Mouse (Mus musculus) forebrain, embryonic 14.5 days (tissue): ENCODE data around the gene Fbxl5. TPM values are rescaled to one million over a fixed set of nuclear protein-coding genes. Genes with fewer than 3 reads are reported as not detected.

Experiments used
- ATAC-seq: fragments of 200-750 bp; cut with Nextera tagmentation; 2 replicates; pipeline ENCODE4 v1.8.0; 2017; ENCODE audit warnings: mild to moderate bottlenecking, moderate library complexity
- DNase-seq: peaks from one replicate; pipeline ENCODE4 v3.0.0-alpha.2; 2015; ENCODE audit warnings: low spot score
- H3K27ac ChIP-seq: fragments of 300-500 bp; sonication (generic); 2 replicates; pipeline ENCODE4 v1.5.1; 2014; ENCODE audit warnings: low read depth, mild to moderate bottlenecking, control low read depth, low read length, moderate library complexity
- H3K27me3 ChIP-seq: fragments of 300-500 bp; sonication (generic); replicated peaks from 2 replicates; pipeline ENCODE4 v1.6.1; 2014; ENCODE audit warnings: low read length, control low read depth, mixed read lengths; ENCODE audit not compliant: control insufficient read depth, insufficient read depth
- H3K36me3 ChIP-seq: fragments of 300-500 bp; sonication (generic); 2 replicates; pipeline ENCODE4 v1.6.1; 2014; ENCODE audit warnings: low read length, control low read depth; ENCODE audit not compliant: control insufficient read depth, insufficient read depth
- H3K4me1 ChIP-seq: fragments of 300-500 bp; sonication (generic); 2 replicates; pipeline ENCODE4 v1.6.1; 2014; ENCODE audit warnings: antibody characterized with exemption, low read length, control low read depth; ENCODE audit not compliant: control insufficient read depth, insufficient read depth
- H3K4me2 ChIP-seq: fragments of 300-500 bp; sonication (generic); 2 replicates; pipeline ENCODE4 v1.6.1; 2014; ENCODE audit warnings: mild to moderate bottlenecking, control low read depth, low read length
- H3K4me3 ChIP-seq: fragments of 300-500 bp; sonication (generic); 2 replicates; pipeline ENCODE4 v1.5.1; 2014; ENCODE audit warnings: low read depth, low read length, control low read depth
- H3K9ac ChIP-seq: fragments of 300-500 bp; sonication (generic); 2 replicates; pipeline ENCODE4 v1.6.1; 2014; ENCODE audit warnings: mild to moderate bottlenecking, low read length, control low read depth, moderate library complexity
- H3K9me3 ChIP-seq: fragments of 300-500 bp; sonication (generic); replicated peaks from 2 replicates; pipeline ENCODE4 v1.6.1; 2016; ENCODE audit warnings: low read length, control low read depth, mixed read lengths; ENCODE audit not compliant: control insufficient read depth
- WGBS: fragments of 180-500 bp; shearing (Covaris S2); extraction: QIAGEN DNeasy Blood & Tissue Kit; methylation state at CpG from one replicate; pipeline ENCODE4 v1.1.7; 2014; 5-methylcytosine and 5-hydroxymethylcytosine counted together
- polyA plus RNA-seq: library from polyadenylated mRNA; unstranded; fragments of >200 nt; fragmentation: Nextera tagmentation; extraction: Ambion mirVana; gene quantifications from 2 replicates; pipeline ENCODE4 v1.2.1, GENCODE M21; 2014

Gene Fbxl5
- polyA plus RNA-seq, 1 experiment from 2014 or later = 91.8 TPM

GRCm38 (mm10) chr5:43744187-43744586 lies 77.3 kb downstream of the Fbxl5 start:
- no peaks in the 10 kb centered on the region for H3K27me3 ChIP-seq
- no peaks in the 10 kb centered on the region for H3K4me1 ChIP-seq
- ATAC-seq (no peak), DNase-seq (no peak)
- H3K36me3 ChIP-seq = peaks cover 32% of the 10 kb centered on the region
- H3K27ac ChIP-seq = no peak overlapping the region
- H3K9ac ChIP-seq = no peak overlapping the region
- no peak overlapping the region for H3K4me3 ChIP-seq
- no peaks in the 10 kb centered on the region for H3K9me3 ChIP-seq
- WGBS = 87% methylated on average over 1 of the region's 1 CpGs
- H3K4me2 ChIP-seq = no peak overlapping the region

GRCm38 (mm10) chr5:43732381-43732780 lies 89.1 kb downstream of the Fbxl5 start:
- DNase-seq (no peak), ATAC-seq (no peak)
- WGBS = 78% methylated on average over 8 of the region's 8 CpGs
- H3K27ac ChIP-seq = no peak overlapping the region
- no peak overlapping the region for H3K4me2 ChIP-seq
- no peak overlapping the region for H3K9ac ChIP-seq
- H3K4me3 ChIP-seq = no peak overlapping the region
- H3K36me3 ChIP-seq = peaks cover 22% of the 10 kb centered on the region; the same call in 1 of the 2 replicates
- no peaks in the 10 kb centered on the region for H3K4me1 ChIP-seq
- H3K9me3 ChIP-seq = no peaks in the 10 kb centered on the region
- no peaks in the 10 kb centered on the region for H3K27me3 ChIP-seq

- Histone ChIP-seq H3K9me3 (no peaks in the 10 kb centered on the region), H3K9ac (no peak overlapping the region), H3K27me3 (no peaks in the 10 kb centered on the region), H3K4me2 (no peak overlapping the region), H3K36me3 (peaks cover 18% of the 10 kb centered on the region; the same call in 1 of the 2 replicates), H3K4me1 (no peaks in the 10 kb centered on the region), H3K4me3 (no peak overlapping the region), H3K27ac (no peak overlapping the region)
- DNase-seq (no peak), ATAC-seq (no peak)
- WGBS = 90% methylated on average over 11 of the region's 11 CpGs
These were observed 92.9 kb downstream of the Fbxl5 start for GRCm38 (mm10) chr5:43728375-43729165.

- Histone ChIP-seq H3K4me1 (no peaks in the 10 kb centered on the region), H3K9me3 (no peaks in the 10 kb centered on the region), H3K36me3 (peaks cover 31% of the 10 kb centered on the region), H3K4me2 (no peak overlapping the region), H3K27ac (no peak overlapping the region), H3K27me3 (no peaks in the 10 kb centered on the region), H3K4me3 (no peak overlapping the region), H3K9ac (no peak overlapping the region)
- ATAC-seq (no peak), DNase-seq (no peak)
- WGBS = 93% methylated on average over 6 of the region's 7 CpGs
These were observed 97.6 kb downstream of the Fbxl5 start for GRCm38 (mm10) chr5:43723830-43724229.

GRCm38 (mm10) chr5:43722452-43722783 lies 99.0 kb downstream of the Fbxl5 start:
- ATAC-seq = no peak
- no peak overlapping the region for H3K9ac ChIP-seq

GRCm38 (mm10) chr5:43721538-43722451 lies 99.6 kb downstream of the Fbxl5 start:
- no peak overlapping the region for H3K4me2 ChIP-seq
- H3K27ac ChIP-seq = no peak overlapping the region
- H3K4me1 ChIP-seq = no peaks in the 10 kb centered on the region
- ATAC-seq (no peak), DNase-seq (no peak)
- no peaks in the 10 kb centered on the region for H3K27me3 ChIP-seq
- no peaks in the 10 kb centered on the region for H3K9me3 ChIP-seq
- peaks cover 39% of the 10 kb centered on the region for H3K36me3 ChIP-seq
- 80% methylated on average over 5 of the region's 5 CpGs for WGBS
- H3K4me3 ChIP-seq = no peak overlapping the region
- H3K9ac ChIP-seq = no peak overlapping the region

More at GRCm38 (mm10) chr5:43722452-43722783, 99.0 kb downstream of the Fbxl5 start:
- Histone ChIP-seq H3K4me1 (no peaks in the 10 kb centered on the region), H3K27ac (no peak overlapping the region), H3K4me2 (no peak overlapping the region), H3K36me3 (peaks cover 39% of the 10 kb centered on the region), H3K4me3 (no peak overlapping the region), H3K27me3 (no peaks in the 10 kb centered on the region), H3K9me3 (no peaks in the 10 kb centered on the region)
- no peak for DNase-seq
- 93% methylated on average over 6 of the region's 6 CpGs for WGBS

GRCm38 (mm10) chr5:43699240-43699639 lies 122.2 kb downstream of the Fbxl5 start:
- no peak for DNase-seq
- Histone ChIP-seq H3K4me2 (no peak overlapping the region), H3K9ac (no peak overlapping the region), H3K4me3 (no peak overlapping the region), H3K27me3 (no peaks in the 10 kb centered on the region), H3K4me1 (no peaks in the 10 kb centered on the region), H3K36me3 (peaks cover 30% of the 10 kb centered on the region), H3K27ac (no peak overlapping the region), H3K9me3 (no peaks in the 10 kb centered on the region)
- ATAC-seq = no peak

- Histone ChIP-seq H3K4me2 (no peak overlapping the region), H3K4me1 (no peaks in the 10 kb centered on the region), H3K27me3 (no peaks in the 10 kb centered on the region), H3K27ac (no peak overlapping the region), H3K4me3 (no peak overlapping the region), H3K36me3 (peaks cover 22% of the 10 kb centered on the region), H3K9ac (no peak overlapping the region), H3K9me3 (no peaks in the 10 kb centered on the region)
- 85% methylated on average over 3 of the region's 3 CpGs for WGBS
- ATAC-seq (no peak), DNase-seq (no peak)
These were observed 124.3 kb downstream of the Fbxl5 start for GRCm38 (mm10) chr5:43697133-43697532.
